Mouse (Mus musculus): ENCODE data around the gene Gsta3. TPM values are rescaled to one million over a fixed set of nuclear protein-coding genes. Genes with fewer than 3 reads are reported as not detected.
"Not testable (repeated sequence)": the region's sequence is repeated elsewhere in the genome, so short reads cannot be mapped to it uniquely, and the experiment has no call there.

Gsta3 gene
- total RNA-seq (2021) = under 1 TPM in 1 of 2 experiments, not detected in 1; 0.61 TPM
- long read RNA-seq, experiment 1, partial matches to known transcripts = 0 of 1 reads
- long read RNA-seq, experiment 1, other reads (novel, unspliced or antisense) = 1 of 1 reads
- long read RNA-seq, experiment 2 = 0 reads

GRCm38 (mm10) chr1:21239911-21240898 lies at the start of gene Gsta3:
TSS of gene Gsta3 (plus strand) at chr1:21240589.
- no peak for DNase-seq

DNA sequence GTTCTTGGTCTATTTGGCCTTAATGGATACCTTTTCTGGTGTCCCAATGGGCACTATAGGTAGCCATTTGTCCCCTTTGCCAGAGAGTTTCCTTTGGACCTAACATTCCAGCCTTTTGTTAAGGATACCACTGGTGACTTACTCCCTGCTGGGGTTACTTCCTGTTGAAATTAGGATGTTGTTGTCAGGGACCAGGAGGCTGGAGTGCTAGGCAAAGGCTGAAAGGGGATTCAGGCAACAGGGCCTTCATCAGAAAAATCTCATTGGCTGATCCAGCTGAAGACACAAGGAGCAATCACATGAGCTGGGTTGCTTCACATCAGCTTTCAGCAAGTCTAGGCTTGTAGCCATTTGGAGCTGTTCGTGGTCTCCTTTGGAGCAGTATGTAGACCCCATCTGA lies 34.1 kb upstream of the Gsta3 start:
- DNase-seq = no peak

GRCm38 (mm10) chr1:21213537-21213936 lies 26.9 kb upstream of the Gsta3 start:
- not testable (repeated sequence) for DNase-seq

- not testable (repeated sequence) for DNase-seq
Measured at GRCm38 (mm10) chr1:21213991-21214692, 26.2 kb upstream of the Gsta3 start.

DNA sequence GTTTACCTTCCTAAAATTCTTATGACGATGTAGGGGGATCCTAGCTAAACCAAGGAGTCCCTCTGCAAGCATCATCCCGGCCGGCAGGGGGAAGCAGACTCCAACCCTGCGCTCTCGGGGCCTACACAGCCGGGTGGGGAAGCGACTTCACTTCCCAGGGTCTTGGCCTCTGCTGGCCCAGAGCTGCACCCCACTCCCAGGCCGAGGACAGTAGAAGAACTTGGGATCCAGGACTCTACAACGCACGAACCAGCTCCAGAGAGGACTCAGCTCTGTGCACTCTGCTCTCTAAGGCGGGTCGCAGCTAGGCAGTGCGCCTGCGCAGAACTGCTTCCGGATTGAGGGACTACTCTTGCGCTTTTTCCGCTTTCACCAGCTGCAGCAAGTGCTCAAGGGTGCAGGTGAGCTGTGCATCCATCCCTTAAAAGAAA lies 21.9 kb upstream of the Gsta3 start, which contains the start of gene Tmem14a:
Gene Tmem14a (plus strand): TSS at position 87 of the 431 bp plus-strand sequence.
- DNase-seq = peak; percentile 86

GRCm38 (mm10) chr1:21227756-21228395 lies 12.5 kb upstream of the Gsta3 start:
- no peak for DNase-seq

DNA sequence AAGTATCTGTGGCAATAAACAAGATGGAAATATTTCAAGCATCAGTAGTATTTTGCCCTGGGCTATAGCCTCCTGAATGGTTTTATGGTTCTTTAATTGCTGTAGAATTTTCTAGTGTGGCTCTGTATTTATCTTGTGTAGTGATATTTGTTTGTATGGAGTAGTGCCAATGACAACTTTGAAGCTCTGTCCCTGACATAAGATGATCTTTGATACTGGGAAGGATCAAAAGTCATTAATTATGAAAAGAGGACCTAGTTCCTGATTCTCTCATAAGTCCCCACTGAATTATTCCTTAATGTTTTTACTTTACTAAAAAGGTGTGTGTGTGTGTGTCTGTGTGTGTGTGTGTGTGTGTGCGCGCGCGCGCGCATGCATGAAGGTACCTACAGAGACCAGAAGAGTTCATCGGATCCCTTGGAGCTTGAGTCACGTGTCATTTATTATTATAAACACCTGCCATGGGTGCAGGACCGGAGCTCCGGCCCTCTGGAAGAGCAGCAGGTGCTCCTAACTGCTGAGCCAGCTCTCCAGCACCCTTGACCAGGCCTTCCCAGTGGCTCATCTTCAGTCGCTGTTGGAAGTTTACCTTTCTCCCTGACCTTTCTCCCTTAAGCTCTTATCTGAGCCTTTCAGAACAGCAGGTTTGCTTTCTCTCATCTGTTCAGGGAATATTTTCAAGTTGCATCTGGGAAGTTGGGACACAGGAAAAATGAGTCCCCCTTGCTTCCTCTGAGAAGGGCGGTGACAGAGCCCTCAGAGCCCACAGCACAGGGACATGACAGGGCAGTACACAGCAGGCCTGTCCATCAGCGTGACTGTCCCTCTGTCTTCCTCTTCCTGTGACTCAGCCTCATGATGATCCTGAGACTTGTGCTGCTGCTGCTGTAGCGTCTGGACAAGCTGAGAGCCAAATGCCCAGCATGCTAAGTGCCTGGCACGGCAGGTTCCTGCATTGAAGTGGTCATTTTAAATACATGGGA lies 11.4 kb upstream of the Gsta3 start:
- not testable (repeated sequence) for DNase-seq

DNA sequence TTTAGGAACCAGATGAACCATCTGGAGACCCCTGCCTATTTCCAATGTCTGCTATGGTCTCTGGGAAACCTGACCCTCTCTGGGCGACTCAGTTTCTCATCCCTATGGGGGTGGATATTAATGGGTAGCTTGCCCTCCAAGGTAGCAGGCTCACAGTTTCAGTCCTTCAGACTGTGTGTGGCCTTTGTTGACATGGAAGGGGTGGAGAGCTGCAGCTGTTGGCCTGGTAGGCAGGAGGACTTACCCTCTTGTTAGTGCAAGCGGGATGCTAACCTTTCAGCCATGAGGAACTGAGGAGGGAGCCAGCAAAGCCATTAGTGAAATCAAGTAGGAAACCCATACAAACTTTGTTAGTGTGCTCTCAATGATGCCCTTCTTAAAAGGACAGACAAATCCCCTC lies 10.0 kb upstream of the Gsta3 start:
- no peak for DNase-seq

DNA sequence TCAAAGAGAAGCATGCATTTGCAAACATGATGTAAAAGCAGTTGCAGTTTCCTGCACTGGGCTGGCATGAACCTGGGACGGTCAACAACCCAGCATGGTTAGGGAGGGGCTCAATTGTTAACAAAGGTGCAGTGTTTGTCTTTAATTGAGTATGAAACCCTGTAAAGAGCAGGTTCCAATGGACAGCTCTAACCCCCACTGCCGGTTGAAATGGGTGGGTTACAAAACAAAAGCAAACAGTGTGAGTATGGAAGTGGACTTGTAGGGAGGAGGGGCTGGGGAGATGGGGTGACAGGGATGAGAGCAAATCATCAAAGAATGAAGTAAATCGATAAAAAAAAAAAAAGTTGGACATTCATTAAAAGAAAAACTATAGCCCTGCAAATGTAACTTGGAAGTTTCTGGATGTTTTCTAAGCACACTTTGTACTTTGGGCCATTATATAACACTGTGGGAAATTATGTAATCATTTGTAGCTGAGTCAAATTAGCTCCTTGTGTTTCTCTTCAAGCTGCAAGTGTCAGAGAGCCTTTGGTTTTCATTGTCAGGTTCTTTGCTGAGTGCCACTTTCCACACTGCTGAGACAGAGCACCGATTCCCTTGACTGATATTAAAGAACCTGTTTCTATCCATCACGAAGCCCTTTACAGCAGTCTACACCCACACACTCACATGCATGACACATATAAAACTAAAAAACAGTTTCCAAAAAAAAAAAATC lies 8.5 kb upstream of the Gsta3 start:
- no peak for DNase-seq

DNA sequence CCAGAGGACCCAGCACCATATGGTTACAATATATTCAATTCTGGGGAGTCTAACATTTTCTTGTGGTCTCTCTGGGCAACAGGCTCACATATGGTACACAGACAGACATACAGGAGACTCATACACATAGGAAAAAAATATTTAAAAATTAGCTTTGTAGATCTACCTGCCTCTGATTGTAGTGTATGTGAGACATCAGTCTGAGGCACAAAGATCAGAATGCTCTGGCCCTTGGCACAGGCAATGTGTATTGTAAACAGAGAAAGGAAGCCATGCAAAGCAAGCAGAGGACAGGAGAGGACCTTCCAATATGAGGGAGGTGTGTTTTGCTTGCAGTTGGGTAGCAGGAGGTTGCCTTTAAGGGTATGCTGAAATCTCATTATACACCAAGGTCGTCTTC lies 7.9 kb upstream of the Gsta3 start:
- DNase-seq = no peak

DNA sequence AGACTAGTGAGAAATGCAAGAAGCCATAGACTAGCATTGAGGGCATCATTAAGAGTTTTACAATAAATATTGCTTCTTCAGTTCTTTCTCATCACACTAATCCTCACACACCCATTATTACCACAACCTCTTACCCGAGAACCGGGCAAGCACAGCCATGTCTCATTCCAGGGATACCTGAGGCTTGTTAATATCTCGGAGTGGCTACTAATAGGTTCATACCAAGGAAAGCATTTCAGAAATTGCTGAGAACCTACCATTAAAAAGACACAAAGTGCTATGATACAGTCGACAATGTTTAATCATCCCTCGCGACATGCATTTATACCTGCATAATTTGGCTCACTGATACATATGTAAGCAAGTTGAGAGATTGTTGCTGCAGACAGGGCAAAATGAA lies 5.0 kb upstream of the Gsta3 start:
- no peak for DNase-seq

DNA sequence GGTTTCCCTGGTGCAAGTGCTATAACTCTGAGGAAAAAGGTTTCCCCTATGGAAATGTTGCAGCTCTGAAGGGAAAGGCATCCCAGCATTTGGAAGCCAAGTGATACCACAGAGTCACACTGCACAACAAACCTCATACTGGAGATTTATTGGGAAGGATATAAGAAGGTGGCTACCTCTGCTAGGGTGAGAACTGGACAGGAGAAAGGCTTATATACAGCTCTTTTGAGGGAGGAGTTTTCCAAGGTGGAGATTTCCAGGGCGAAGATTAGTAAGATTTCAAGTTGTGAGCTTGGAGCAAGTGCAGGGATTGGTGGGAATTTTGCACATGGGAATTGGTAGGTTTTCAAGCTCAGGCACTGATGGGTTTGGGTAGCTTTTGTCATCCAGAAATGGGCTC lies 707 bp downstream of the Gsta3 start:
- no peak for DNase-seq

DNA sequence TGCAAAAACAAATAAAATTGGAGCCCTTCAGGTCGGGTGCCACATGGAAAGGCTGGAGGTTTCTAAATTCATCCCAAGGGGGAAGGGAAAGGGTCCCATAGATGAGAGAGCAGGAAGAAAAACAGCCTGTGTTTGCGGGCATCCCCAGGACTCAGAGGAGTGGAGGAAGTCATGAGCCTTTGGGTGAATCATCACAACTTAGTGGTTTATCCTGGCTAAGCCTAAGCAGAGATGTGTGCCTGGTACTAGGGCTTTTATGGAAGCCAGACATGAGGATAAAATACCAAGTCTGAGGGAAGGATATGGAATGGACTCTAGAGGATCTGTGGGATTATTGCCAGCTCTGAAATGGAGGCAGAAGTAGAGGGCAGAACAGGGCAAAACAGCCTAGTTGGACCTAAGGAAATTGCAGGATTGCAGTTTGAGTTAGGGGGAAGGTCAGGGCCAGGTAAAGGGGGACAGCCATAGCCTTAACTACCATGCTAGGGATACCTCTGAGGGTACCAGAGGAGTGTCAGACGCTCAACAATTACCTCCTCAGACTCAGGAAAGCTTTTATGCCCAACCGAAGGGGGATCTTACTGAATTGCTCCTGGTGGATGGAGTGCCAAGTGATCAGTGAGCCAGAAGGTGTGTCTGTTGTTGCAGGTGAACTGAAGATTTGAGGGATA lies 4.0 kb downstream of the Gsta3 start:
- DNase-seq = no peak

- no peak for DNase-seq
Measured at GRCm38 (mm10) chr1:21246136-21246535, 5.7 kb downstream of the Gsta3 start.

GRCm38 (mm10) chr1:21247896-21248295 lies 7.5 kb downstream of the Gsta3 start:
- DNase-seq = no peak

DNA sequence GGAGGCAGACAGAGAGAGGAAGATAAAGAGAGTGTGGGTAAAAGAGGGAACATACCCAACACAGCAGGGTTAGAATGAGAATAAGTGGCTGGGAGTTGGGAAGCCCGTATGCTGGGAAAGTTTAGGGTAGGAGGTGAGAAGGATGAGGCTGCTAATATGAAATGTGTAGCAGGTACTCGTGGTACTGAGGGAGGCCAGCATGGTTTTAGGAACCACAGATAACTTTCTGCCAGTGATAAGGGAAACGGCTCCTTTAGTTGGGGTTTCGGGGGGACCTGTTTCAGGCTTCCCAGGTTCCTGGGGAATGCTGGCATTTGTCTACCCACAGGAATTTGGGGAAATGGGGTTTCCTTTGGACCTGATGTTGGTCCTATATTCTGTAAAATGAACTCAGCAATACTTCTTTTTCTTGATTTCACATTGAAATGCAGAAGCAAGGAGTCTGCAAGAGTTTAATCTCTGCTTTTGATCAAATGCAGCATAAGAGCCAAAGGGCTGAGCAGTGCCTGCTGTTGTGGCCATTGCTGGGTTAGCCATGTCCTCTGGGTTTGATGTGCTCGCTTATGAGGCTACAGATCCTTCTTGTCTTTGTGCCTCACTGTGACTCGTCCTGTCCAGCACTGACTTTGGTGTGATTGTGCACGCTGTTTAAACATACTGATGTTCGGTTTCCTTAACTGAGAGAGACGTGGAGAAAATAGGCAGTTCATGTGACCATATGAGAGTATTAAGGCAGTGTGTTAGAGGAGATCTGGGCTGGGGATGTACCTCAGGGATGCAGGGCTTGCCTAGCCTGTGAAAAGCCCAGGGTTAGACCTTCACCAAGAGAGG lies 8.4 kb downstream of the Gsta3 start:
- no peak for DNase-seq

GRCm38 (mm10) chr1:21251661-21252060 lies 11.3 kb downstream of the Gsta3 start:
- no peak for DNase-seq

DNA sequence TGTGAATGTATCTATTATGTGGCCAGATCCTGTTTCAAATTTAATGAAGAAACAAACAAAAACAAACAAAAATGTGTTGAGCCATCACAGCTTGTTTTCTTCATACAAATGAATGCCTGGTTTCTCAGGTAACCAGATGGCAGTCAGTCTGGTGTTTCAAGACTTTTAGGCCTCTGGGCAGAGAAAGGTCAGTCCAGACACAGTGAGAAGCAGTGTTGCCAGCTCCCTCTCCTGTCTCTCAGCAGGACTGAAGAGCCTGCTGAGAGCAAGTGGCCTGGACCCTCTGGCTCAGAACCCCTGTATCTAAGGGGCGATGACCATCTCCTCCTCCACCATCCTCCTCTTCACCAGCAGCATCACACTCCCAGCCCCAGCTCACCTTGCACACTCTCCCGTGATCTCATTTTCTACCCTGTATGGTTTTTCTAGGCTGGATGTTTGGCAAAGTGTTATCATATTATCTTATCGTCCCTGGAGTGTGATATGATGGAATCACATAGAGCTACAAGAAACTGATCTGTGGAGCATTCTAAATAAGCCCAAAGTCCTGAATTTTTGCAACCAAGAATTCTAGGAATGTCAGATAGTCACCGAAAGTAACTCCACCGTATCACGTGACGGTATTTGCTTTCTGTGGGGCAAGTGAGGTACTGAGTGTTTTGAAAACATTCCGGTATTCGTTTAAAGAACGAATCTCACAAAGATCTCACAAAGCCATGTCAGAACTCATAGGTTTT lies 12.3 kb downstream of the Gsta3 start:
- DNase-seq = no peak
